In the genomic region with DNA sequence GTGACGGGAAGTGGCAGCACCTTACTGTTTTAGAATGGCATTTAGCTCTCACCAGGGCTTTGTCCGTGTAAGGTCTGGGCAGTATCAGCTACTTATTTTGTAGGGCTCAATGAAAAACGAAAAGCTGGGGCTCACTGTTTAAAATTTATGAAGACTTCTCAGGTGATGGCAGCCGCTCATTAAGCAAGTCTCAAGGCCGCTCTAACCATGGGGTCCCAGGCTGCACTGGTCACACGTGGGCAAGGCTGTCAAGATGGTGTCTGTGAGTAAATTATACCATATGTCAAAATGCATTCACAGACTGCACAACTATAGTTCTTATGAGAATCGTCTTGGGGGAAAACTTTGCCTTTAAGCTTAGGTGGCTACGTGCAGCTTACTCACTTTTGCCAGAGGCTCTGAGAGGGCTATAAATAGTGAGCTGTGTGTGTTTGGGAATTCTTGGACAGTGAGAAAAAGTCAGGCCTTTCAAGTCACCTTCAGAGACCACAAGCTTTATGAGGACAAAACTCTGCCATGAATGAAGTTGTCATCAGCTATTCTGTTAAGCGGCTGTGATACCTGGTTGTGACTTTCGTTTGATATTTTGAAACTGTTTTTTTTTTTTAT, we compare ENCODE assay signal across 30 mouse cellular contexts. TPM values are rescaled to one million over a fixed set of nuclear protein-coding genes. Genes with fewer than 3 reads are reported as not detected.
DNase-seq lines count a peak whose midpoint lies in the region; ATAC-seq lines count a peak whose summit lies in the region.
"Had no signal": no experiment of that assay in that cellular context is flagged by ENCODE, and none has a peak within 500 bp of the region (broad histone marks: within the 10 kb centered on the region; RNA-seq: fewer than 3 reads in every experiment).

No protein-coding gene starts in this region.

- no peak for ATAC-seq in heart, embryonic 13.5 days (ENCODE audit: extremely low read depth, insufficient number of reproducible peaks, low FRiP score, low TSS enrichment)
- peak; percentile 87 for ATAC-seq in limb, embryonic 11.5 days (ENCODE audit: insufficient number of reproducible peaks, low FRiP score, low TSS enrichment, low read depth)
- no peak for ATAC-seq in forebrain, embryonic 13.5 days
- ATAC-seq: activated CD4-positive, CD25-positive, alpha-beta regulatory T cell, adult 4 months; forebrain, embryonic 16.5 days; midbrain, embryonic 16.5 days had no signal

- H3K4me3 ChIP-seq in heart, embryonic 13.5 days = no peak overlapping the region
- H3K4me3 ChIP-seq in limb, embryonic 11.5 days (ENCODE audit: low read depth, low read length) = no peak overlapping the region
- no peak overlapping the region for H3K4me3 ChIP-seq in forebrain, embryonic 13.5 days
- H3K4me3 ChIP-seq: embryonic facial prominence, embryonic 13.5 days; forebrain, embryonic 10.5 days; kidney, embryonic 15.5 days; liver, embryonic 15.5 days; midbrain, embryonic 10.5 days; myocyte; neural tube, embryonic 12.5 days had no signal

- no peaks in the 10 kb centered on the region for H3K9me3 ChIP-seq in heart, embryonic 13.5 days
- H3K9me3 ChIP-seq in limb, embryonic 11.5 days (ENCODE audit: control insufficient read depth, low read length) = no peaks in the 10 kb centered on the region
- no peaks in the 10 kb centered on the region for H3K9me3 ChIP-seq in forebrain, embryonic 13.5 days (replicated peaks)
- H3K9me3 ChIP-seq: embryonic facial prominence, embryonic 13.5 days; forebrain, embryonic 10.5 days; kidney, embryonic 15.5 days; liver, embryonic 15.5 days; midbrain, embryonic 10.5 days; neural tube, embryonic 12.5 days had no signal

- H3K9ac ChIP-seq in heart, embryonic 13.5 days = no peak overlapping the region
- no peak overlapping the region for H3K9ac ChIP-seq in limb, embryonic 11.5 days (ENCODE audit: low read length)
- no peak overlapping the region for H3K9ac ChIP-seq in forebrain, embryonic 13.5 days
- H3K9ac ChIP-seq: embryonic facial prominence, embryonic 13.5 days; hindbrain, embryonic 14.5 days; kidney, embryonic 15.5 days; liver, embryonic 15.5 days; lung, embryonic 14.5 days; neural tube, embryonic 12.5 days had no signal

- WGBS in heart, embryonic 13.5 days = 50% methylated on average over 10 of the region's 10 CpGs
- 22% methylated on average over 10 of the region's 10 CpGs for WGBS in limb, embryonic 11.5 days
- 61% methylated on average over 10 of the region's 10 CpGs for WGBS in forebrain, embryonic 13.5 days

- H3K4me1 ChIP-seq in heart, embryonic 13.5 days = peaks cover 10% of the 10 kb centered on the region
- peaks cover 7% of the 10 kb centered on the region for H3K4me1 ChIP-seq in limb, embryonic 11.5 days (ENCODE audit: control insufficient read depth, insufficient read depth, low read length)
- 0 out of 2 replicates have a peak, but pooled peaks cover 3% of the 10 kb centered on the region for H3K4me1 ChIP-seq in forebrain, embryonic 13.5 days
- H3K4me1 ChIP-seq: embryonic facial prominence, embryonic 13.5 days; liver, embryonic 15.5 days; neural tube, embryonic 12.5 days had no signal

- no peaks in the 10 kb centered on the region; the same call in 1 of the 2 replicates for H3K27me3 ChIP-seq in heart, embryonic 13.5 days (replicated peaks)
- 0 out of 2 replicates have a peak, but pooled peaks cover 2% of the 10 kb centered on the region for H3K27me3 ChIP-seq in limb, embryonic 11.5 days (ENCODE audit: control insufficient read depth, insufficient read depth, low read length)
- H3K27me3 ChIP-seq in forebrain, embryonic 13.5 days = 0 out of 2 replicates have a peak, but pooled peaks cover 2% of the 10 kb centered on the region
- H3K27me3 ChIP-seq: embryonic facial prominence, embryonic 13.5 days; kidney, embryonic 15.5 days had no signal

- DNase-seq in embryo, embryonic 11 days = peak; percentile 21
- DNase-seq in embryo, embryonic 9.5 days (ENCODE audit: extremely low spot score) = no peak
- DNase-seq in heart, adult 9 months (ENCODE audit: low spot score in 2 of 2) = no peak
- peak; percentile 25 to 28 for DNase-seq in heart, postnatal 10 days
- DNase-seq in heart, adult 8-10 months (ENCODE audit: low spot score) = no peak
- DNase-seq in limb, embryonic 11.5 days (ENCODE audit: low spot score) = peak; percentile 66
- DNase-seq: adrenal gland, adult 2 months; cerebellum, adult 8-10 months; cerebellum, postnatal 36 days; gastrocnemius, postnatal 25 days; kidney, postnatal 36 days; lung, embryonic 14.5 days; lung, postnatal 14 days; right cerebral cortex, adult 18-20 months; spleen, adult 18-20 months; thymus, adult 18-20 months; thymus, postnatal 25 days had no signal

- H3K4me2 ChIP-seq in heart, embryonic 13.5 days = no peak overlapping the region
- H3K4me2 ChIP-seq in limb, embryonic 11.5 days (ENCODE audit: low read depth, severe bottlenecking) = no peak overlapping the region
- no peak overlapping the region for H3K4me2 ChIP-seq in forebrain, embryonic 13.5 days
- H3K4me2 ChIP-seq: embryonic facial prominence, embryonic 13.5 days; hindbrain, embryonic 14.5 days; kidney, embryonic 15.5 days; liver, embryonic 15.5 days; lung, embryonic 14.5 days; neural tube, embryonic 12.5 days had no signal

- H3K36me3 ChIP-seq in heart, embryonic 13.5 days = no peaks in the 10 kb centered on the region
- H3K36me3 ChIP-seq in limb, embryonic 11.5 days (ENCODE audit: control insufficient read depth, insufficient read depth, low read length) = no peaks in the 10 kb centered on the region
- H3K36me3 ChIP-seq in forebrain, embryonic 13.5 days (ENCODE audit: poor library complexity, severe bottlenecking) = no peaks in the 10 kb centered on the region
- H3K36me3 ChIP-seq: embryonic facial prominence, embryonic 13.5 days; forebrain, embryonic 10.5 days; kidney, embryonic 15.5 days; liver, embryonic 15.5 days; midbrain, embryonic 10.5 days; neural tube, embryonic 12.5 days had no signal

- intact Hi-C loops in heart, postnatal 10 days (cut with DNase I) = no loop called here

- H3K27ac ChIP-seq in heart, embryonic 13.5 days (replicated peaks) = peak overlapping the region; percentile 73
- no peak overlapping the region for H3K27ac ChIP-seq in limb, embryonic 11.5 days (replicated peaks; ENCODE audit: low read depth, low read length)
- no peak overlapping the region for H3K27ac ChIP-seq in forebrain, embryonic 13.5 days
- H3K27ac ChIP-seq: embryonic facial prominence, embryonic 13.5 days; forebrain, embryonic 10.5 days; hindbrain, embryonic 14.5 days; kidney, embryonic 15.5 days; liver, embryonic 15.5 days; midbrain, embryonic 10.5 days; neural tube, embryonic 12.5 days had no signal

RNA-seq across cellular contexts. Expression of a gene that starts 13.7 kb away (rescaled TPM):
- polyA plus RNA-seq in heart, embryonic 13.5 days (2015; fragmentation: Nextera tagmentation; extraction: Ambion mirVana) = 1.5 and 1.8 TPM in 2 replicates
- 1 to 10 TPM; 5.2 to 6.2 TPM for total RNA-seq in heart, postnatal 10 days (2021)
- 1 to 10 TPM; 7.4 to 9.9 (median 8.5) TPM for total RNA-seq in heart, adult 8-10 months (2022)
- 2.9 TPM in 2 replicates for polyA plus RNA-seq in limb, embryonic 11.5 days (2014; fragmentation: Nextera tagmentation; extraction: Ambion mirVana)
- polyA plus RNA-seq in forebrain, embryonic 13.5 days (2015; fragmentation: Nextera tagmentation; extraction: Ambion mirVana) = 0.96 and 1.2 TPM in 2 replicates

Comparison
In these comparisons a context has a peak if more than half of its experiments do, and no peak if none do; other contexts are left out.
1. DNase-seq: peak in embryo, embryonic 11 days (single experiment), heart, postnatal 10 days (2 of 2) and limb, embryonic 11.5 days (single experiment); none in embryo, embryonic 9.5 days (single experiment), heart, adult 9 months (0 of 2) and heart, adult 8-10 months (single experiment).